Mouse (Mus musculus) spleen, adult 2 months (tissue): ENCODE data around the gene Poc1a.
A peak's percentile ranks its signal among the peaks of the same experiment; 100 is the strongest.

Experiments
- CTCF ChIP-seq: fragments of 200-500 bp; IDR thresholded peaks from 2 replicates; pipeline ENCODE4 v1.5.1; 2011; ENCODE audit warnings: mild to moderate bottlenecking, inconsistent platforms; ENCODE audit not compliant: insufficient read depth, insufficient read length, insufficient replicate concordance; ENCODE audit errors: extremely low read depth
- POLR2A ChIP-seq: fragments of 200-500 bp; IDR thresholded peaks from 2 replicates; pipeline ENCODE4 v1.6.1; 2011; ENCODE audit warnings: low read depth, low read length, inconsistent platforms

DNA sequence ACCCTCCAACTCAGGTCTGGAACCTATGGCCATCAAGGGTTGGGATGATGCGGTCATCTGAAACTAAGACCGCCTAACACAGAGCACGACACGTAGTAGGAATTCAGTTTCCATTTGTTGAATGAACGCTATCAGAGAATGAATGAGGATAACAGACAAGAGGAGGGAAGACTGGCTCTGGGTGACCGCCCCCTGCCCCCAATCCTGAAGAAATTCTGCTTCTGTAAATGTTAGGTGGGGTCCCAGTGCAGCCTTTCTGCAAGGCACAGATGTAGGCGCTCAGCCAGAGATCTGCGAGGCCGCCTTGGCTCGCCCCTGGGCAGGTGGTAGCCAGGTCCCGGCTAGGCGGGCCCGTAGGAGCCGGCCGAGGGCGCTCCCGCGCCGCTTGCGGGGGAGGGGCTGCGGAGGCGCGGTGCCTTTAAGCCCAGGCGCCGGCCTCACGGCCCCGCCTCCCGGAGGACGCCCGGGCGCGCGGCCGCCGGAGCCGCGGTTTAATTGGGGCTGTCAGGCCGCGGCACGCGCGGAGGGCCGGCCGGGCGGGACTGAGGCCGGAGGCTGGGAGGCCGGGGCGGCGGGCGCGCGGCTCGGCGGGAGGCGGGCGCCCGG is 87.4 kb downstream of the Poc1a start, which contains the start of gene Dusp7:
- TF ChIP-seq CTCF (no peak), POLR2A (peak; percentile 38)
